In the genomic region with DNA sequence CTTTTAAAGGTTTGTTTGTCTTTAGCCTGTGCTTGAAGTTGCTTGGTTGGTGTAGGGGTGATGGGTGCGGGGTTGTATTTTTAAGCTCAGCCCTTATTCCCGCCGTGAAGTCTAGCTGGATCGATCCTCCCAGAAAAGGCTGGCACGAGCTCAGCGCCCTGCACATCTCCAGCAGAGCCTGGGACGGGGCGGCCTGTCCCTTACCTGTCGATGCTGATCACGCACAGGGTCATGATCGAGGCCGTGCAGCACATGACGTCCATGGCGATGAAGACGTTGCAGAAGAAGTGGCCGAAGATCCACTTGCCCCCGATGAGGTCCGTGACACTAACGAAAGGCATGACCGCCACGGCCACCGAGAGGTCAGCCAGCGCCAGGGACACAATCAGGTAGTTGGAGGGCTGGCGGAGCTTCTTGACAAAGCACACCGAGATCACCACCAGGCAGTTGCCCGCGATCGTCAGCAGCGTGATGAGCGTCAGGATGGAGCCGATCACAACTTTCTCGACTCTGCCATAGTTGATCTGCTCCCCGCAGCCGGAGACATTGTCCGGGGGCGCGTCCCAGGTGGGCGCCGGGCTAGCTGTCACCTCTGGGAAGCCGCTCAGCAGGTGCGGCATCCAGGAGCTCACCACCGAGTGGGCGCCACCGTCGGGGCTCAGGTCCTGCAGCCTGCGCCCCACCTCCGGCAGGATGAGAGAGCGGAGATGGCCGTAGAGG, we compare ENCODE assay signal across 8 mouse cellular contexts. TPM values are rescaled to one million over a fixed set of nuclear protein-coding genes. Genes with fewer than 3 reads are reported as not detected.
DNase-seq lines count a peak whose midpoint lies in the region; ATAC-seq lines count a peak whose summit lies in the region.

No protein-coding gene starts in this region.

- H3K9me3 ChIP-seq in heart, embryonic 13.5 days: no peaks in the 10 kb centered on the region
- H3K9me3 ChIP-seq in hindbrain, embryonic 16.5 days (ENCODE audit: control insufficient read depth, low read length): no peaks in the 10 kb centered on the region
- H3K9me3 ChIP-seq in midbrain, embryonic 16.5 days (replicated peaks; ENCODE audit: control insufficient read depth, low read length, poor library complexity, severe bottlenecking): no peaks in the 10 kb centered on the region

- peaks cover 7% of the 10 kb centered on the region for H3K4me1 ChIP-seq in heart, embryonic 13.5 days
- peaks cover 6% of the 10 kb centered on the region for H3K4me1 ChIP-seq in hindbrain, embryonic 16.5 days (ENCODE audit: control insufficient read depth, insufficient read depth, low read depth, low read length)
- H3K4me1 ChIP-seq in midbrain, embryonic 16.5 days (ENCODE audit: control insufficient read depth, insufficient read depth, low read length): peaks cover 3% of the 10 kb centered on the region; the same call in 1 of the 2 replicates

- H3K36me3 ChIP-seq in heart, embryonic 13.5 days: no peaks in the 10 kb centered on the region
- H3K36me3 ChIP-seq in hindbrain, embryonic 16.5 days (ENCODE audit: control insufficient read depth, insufficient read depth, low read length): no peaks in the 10 kb centered on the region
- H3K36me3 ChIP-seq in midbrain, embryonic 16.5 days (ENCODE audit: control insufficient read depth, insufficient read depth, low read length): no peaks in the 10 kb centered on the region

- H3K4me3 ChIP-seq in heart, embryonic 13.5 days: peak overlapping the region; percentile 70
- peak overlapping the region; percentile 79 for H3K4me3 ChIP-seq in hindbrain, embryonic 16.5 days (ENCODE audit: low read length)
- H3K4me3 ChIP-seq in midbrain, embryonic 16.5 days (ENCODE audit: low read depth, low read length): peak overlapping the region; percentile 78

- peaks cover 86% of the 10 kb centered on the region for H3K27me3 ChIP-seq in heart, embryonic 13.5 days (replicated peaks)
- H3K27me3 ChIP-seq in hindbrain, embryonic 16.5 days (replicated peaks; ENCODE audit: control insufficient read depth, insufficient read depth, low read length): no peaks in the 10 kb centered on the region
- peaks cover 7% of the 10 kb centered on the region; the same call in 1 of the 2 replicates for H3K27me3 ChIP-seq in midbrain, embryonic 16.5 days (ENCODE audit: control insufficient read depth, insufficient read depth, low read depth, low read length)

- WGBS in heart, embryonic 13.5 days: 6% methylated on average over 49 of the region's 49 CpGs
- 7% methylated on average over 48 of the region's 49 CpGs for WGBS in hindbrain, embryonic 16.5 days
- WGBS in midbrain, embryonic 16.5 days: 8% methylated on average over 49 of the region's 49 CpGs

- no peak overlapping the region for H3K27ac ChIP-seq in heart, embryonic 13.5 days (replicated peaks)
- H3K27ac ChIP-seq in hindbrain, embryonic 16.5 days (ENCODE audit: low read depth, low read length): peak overlapping the region; percentile 67
- H3K27ac ChIP-seq in midbrain, embryonic 16.5 days (ENCODE audit: low read length): no peak overlapping the region

- no peak for DNase-seq in heart, postnatal 10 days
- DNase-seq in urinary bladder, postnatal 25 days (ENCODE audit: low spot score): peak; percentile 2
- DNase-seq in urinary bladder, postnatal 36 days (ENCODE audit: low spot score in 2 of 2): no peak
- no peak for DNase-seq in ovary, postnatal 14 days (ENCODE audit: low spot score)
- no peak for DNase-seq in urinary bladder, postnatal 10 days (ENCODE audit: low spot score)

- no peak for ATAC-seq in heart, embryonic 13.5 days (ENCODE audit: extremely low read depth, insufficient number of reproducible peaks, low FRiP score, low TSS enrichment)
- ATAC-seq in hindbrain, embryonic 16.5 days: peak; percentile 73
- ATAC-seq in midbrain, embryonic 16.5 days: peak; percentile 77

- intact Hi-C loops in heart, postnatal 10 days (cut with DNase I): no loop called here

- peak overlapping the region; percentile 89 for H3K4me2 ChIP-seq in heart, embryonic 13.5 days
- H3K4me2 ChIP-seq in hindbrain, embryonic 16.5 days (ENCODE audit: low read length): peak overlapping the region; percentile 89
- peak overlapping the region; percentile 83 for H3K4me2 ChIP-seq in midbrain, embryonic 16.5 days (ENCODE audit: low read length)

- peak overlapping the region; percentile 77 for H3K9ac ChIP-seq in heart, embryonic 13.5 days
- H3K9ac ChIP-seq in hindbrain, embryonic 16.5 days (ENCODE audit: low read depth, low read length): peak overlapping the region; percentile 78
- H3K9ac ChIP-seq in midbrain, embryonic 16.5 days (ENCODE audit: low read depth, low read length): peak overlapping the region; percentile 83

RNA-seq across cellular contexts. Expression of a gene that starts 0.6 kb away (rescaled TPM):
- 0.11 and 0.12 TPM in 2 replicates for polyA plus RNA-seq in heart, embryonic 13.5 days (2015; fragmentation: Nextera tagmentation; extraction: Ambion mirVana)
- under 1 TPM; 0.50 to 0.52 TPM for total RNA-seq in heart, postnatal 10 days (2021)
- polyA plus RNA-seq in hindbrain, embryonic 16.5 days (2015; fragmentation: Nextera tagmentation; extraction: Ambion mirVana): 16.3 and 16.7 TPM in 2 replicates
- polyA plus RNA-seq in midbrain, embryonic 16.5 days (2015; fragmentation: Nextera tagmentation; extraction: Ambion mirVana): 10.2 and 11.7 TPM in 2 replicates

RNA-seq across cellular contexts. Expression of a gene that starts 26.9 kb away (rescaled TPM):
- 50.0 and 50.1 TPM in 2 replicates for polyA plus RNA-seq in heart, embryonic 13.5 days (2015; fragmentation: Nextera tagmentation; extraction: Ambion mirVana)
- 10 to 100 TPM; 12.3 to 17.0 TPM for total RNA-seq in heart, postnatal 10 days (2021)
- 63.7 and 64.2 TPM in 2 replicates for polyA plus RNA-seq in hindbrain, embryonic 16.5 days (2015; fragmentation: Nextera tagmentation; extraction: Ambion mirVana)
- 66.6 and 73.3 TPM in 2 replicates for polyA plus RNA-seq in midbrain, embryonic 16.5 days (2015; fragmentation: Nextera tagmentation; extraction: Ambion mirVana)
